Mouse (Mus musculus) liver, adult 2 months (tissue): ENCODE measurements at regions not wholly inside any gene's neighbourhood (a gene's known extent, or its start where the extent isn't known, plus 50 kb on each side); places are given as distances from the start of the nearest gene placed in this dataset.

Experiments used
- DNase-seq: peaks from one replicate; pipeline ENCODE4 v3.0.0-alpha.2; 2011; ENCODE audit warnings: low read depth, low spot score; ENCODE audit errors: extremely low read depth
- H3K27ac ChIP-seq: fragments of 200-500 bp; replicated peaks from 2 replicates; pipeline ENCODE4 v1.5.1; 2012; ENCODE audit warnings: low read depth, mild to moderate bottlenecking, control low read depth, inconsistent platforms, low read length; ENCODE audit not compliant: insufficient read depth
- H3K27me3 ChIP-seq: fragments of 200-500 bp; 2 replicates; pipeline ENCODE4 v1.6.1; 2012; ENCODE audit warnings: mild to moderate bottlenecking, moderate library complexity, low read length, inconsistent platforms; ENCODE audit not compliant: control insufficient read depth, insufficient read depth
- H3K36me3 ChIP-seq: fragments of 200-500 bp; 2 replicates; pipeline ENCODE4 v1.6.1; 2012; ENCODE audit warnings: low read length, inconsistent platforms; ENCODE audit not compliant: control insufficient read depth, insufficient read depth
- H3K4me1 ChIP-seq: fragments of 200-500 bp; 2 replicates; pipeline ENCODE4 v1.6.1; 2011; ENCODE audit warnings: low read length; ENCODE audit not compliant: control insufficient read depth, insufficient read depth
- H3K4me3 ChIP-seq: fragments of 200-500 bp; 2 replicates; pipeline ENCODE4 v1.5.1; 2011; ENCODE audit warnings: low read depth, mild to moderate bottlenecking, control low read depth, low read length, moderate library complexity; ENCODE audit not compliant: insufficient read depth
- H3K79me2 ChIP-seq: fragments of 200-500 bp; 2 replicates; pipeline ENCODE4 v1.6.1; 2012; ENCODE audit warnings: inconsistent platforms, mild to moderate bottlenecking, low read length, moderate library complexity; ENCODE audit not compliant: control insufficient read depth, insufficient read depth
- H3K9ac ChIP-seq: fragments of 200-500 bp; 2 replicates; pipeline ENCODE4 v1.6.1; 2012; ENCODE audit warnings: low read depth, mild to moderate bottlenecking, control low read depth, inconsistent platforms, low read length
- CTCF ChIP-seq: fragments of 200-500 bp; IDR thresholded peaks from 2 replicates; pipeline ENCODE4 v1.5.1; 2011; ENCODE audit warnings: low read depth, low read length, control low read depth
- POLR2A ChIP-seq: fragments of 200-500 bp; IDR thresholded peaks from 2 replicates; pipeline ENCODE4 v1.6.1; 2011; ENCODE audit warnings: low read length, control low read depth; ENCODE audit not compliant: insufficient read depth; ENCODE audit errors: extremely low read depth
- WGBS: fragments of 180-500 bp; shearing (Covaris S2); methylation state at CpG from one replicate; pipeline ENCODE4 v1.1.7; 2018; 5-methylcytosine and 5-hydroxymethylcytosine counted together

- no peak for TF ChIP-seq POLR2A
- TF ChIP-seq CTCF: no peak
- H3K9ac ChIP-seq: no peak overlapping the region
- no peak overlapping the region for H3K4me3 ChIP-seq
- WGBS: 97% methylated on average over 1 of the region's 1 CpGs
- H3K27ac ChIP-seq: no peak overlapping the region
- DNase-seq: no peak
- H3K4me1 ChIP-seq: no peaks in the 10 kb centered on the region
- H3K79me2 ChIP-seq: no peaks in the 10 kb centered on the region
- H3K36me3 ChIP-seq: no peaks in the 10 kb centered on the region
- no peaks in the 10 kb centered on the region for H3K27me3 ChIP-seq
These were observed 61.8 kb upstream of the Zeb2 start for GRCm38 (mm10) chr2:45178849-45179453.

- H3K4me3 ChIP-seq: no peak overlapping the region
- no peaks in the 10 kb centered on the region for H3K79me2 ChIP-seq
- WGBS: 78% methylated on average over 8 of the region's 8 CpGs
- H3K4me1 ChIP-seq: no peaks in the 10 kb centered on the region
- H3K27ac ChIP-seq: no peak overlapping the region
- no peak for TF ChIP-seq CTCF
- TF ChIP-seq POLR2A: no peak
- H3K36me3 ChIP-seq: no peaks in the 10 kb centered on the region
- H3K27me3 ChIP-seq: no peaks in the 10 kb centered on the region
- no peak for DNase-seq
- H3K9ac ChIP-seq: no peak overlapping the region
These were observed 55.2 kb upstream of the Zeb2 start for GRCm38 (mm10) chr2:45172382-45172781.

- TF ChIP-seq POLR2A (no peak), CTCF (no peak)
- WGBS: 58% methylated on average over 12 of the region's 12 CpGs
- no peaks in the 10 kb centered on the region for H3K79me2 ChIP-seq
- no peak overlapping the region for H3K9ac ChIP-seq
- DNase-seq: no peak
- H3K4me1 ChIP-seq: no peaks in the 10 kb centered on the region
- H3K27me3 ChIP-seq: no peaks in the 10 kb centered on the region
- no peak overlapping the region for H3K4me3 ChIP-seq
- no peaks in the 10 kb centered on the region for H3K36me3 ChIP-seq
- no peak overlapping the region for H3K27ac ChIP-seq
These were observed 54.5 kb upstream of the Zeb2 start for GRCm38 (mm10) chr2:45171520-45172173.

GRCm38 (mm10) chr2:45170272-45170671, 53.1 kb upstream of the Zeb2 start:
- no peak overlapping the region for H3K4me3 ChIP-seq
- no peaks in the 10 kb centered on the region for H3K36me3 ChIP-seq
- no peak for TF ChIP-seq CTCF
- no peak for TF ChIP-seq POLR2A
- DNase-seq: no peak
- no peaks in the 10 kb centered on the region for H3K4me1 ChIP-seq
- 73% methylated on average over 3 of the region's 3 CpGs for WGBS
- no peak overlapping the region for H3K27ac ChIP-seq
- no peak overlapping the region for H3K9ac ChIP-seq
- no peaks in the 10 kb centered on the region for H3K79me2 ChIP-seq
- H3K27me3 ChIP-seq: no peaks in the 10 kb centered on the region

GRCm38 (mm10) chr2:45169429-45170070, 52.4 kb upstream of the Zeb2 start:
- WGBS: 81% methylated on average over 9 of the region's 9 CpGs
- Histone ChIP-seq H3K4me1 (no peaks in the 10 kb centered on the region), H3K27me3 (no peaks in the 10 kb centered on the region), H3K27ac (no peak overlapping the region), H3K9ac (no peak overlapping the region), H3K36me3 (no peaks in the 10 kb centered on the region), H3K79me2 (no peaks in the 10 kb centered on the region), H3K4me3 (no peak overlapping the region)
- TF ChIP-seq POLR2A (no peak), CTCF (no peak)
- DNase-seq: no peak

GRCm38 (mm10) chr2:45168606-45169005, 51.4 kb upstream of the Zeb2 start:
- WGBS: 93% methylated on average over 3 of the region's 3 CpGs
- DNase-seq: no peak
- H3K4me3 ChIP-seq: no peak overlapping the region

More at GRCm38 (mm10) chr2:45168606-45169005, 51.4 kb upstream of the Zeb2 start:
- H3K27me3 ChIP-seq: no peaks in the 10 kb centered on the region
- TF ChIP-seq CTCF: no peak
- TF ChIP-seq POLR2A: no peak
- H3K9ac ChIP-seq: no peak overlapping the region
- H3K36me3 ChIP-seq: no peaks in the 10 kb centered on the region
- H3K79me2 ChIP-seq: no peaks in the 10 kb centered on the region
- H3K27ac ChIP-seq: no peak overlapping the region
- no peaks in the 10 kb centered on the region for H3K4me1 ChIP-seq
